Mouse (Mus musculus): ENCODE measurements around the gene Psme2. TPM values are rescaled to one million over a fixed set of nuclear protein-coding genes. Genes with fewer than 3 reads are reported as not detected.

The Psme2 gene
- polyA plus RNA-seq, 1 experiment: 248 TPM

- Histone ChIP-seq H3K27ac (replicated peaks; ENCODE audit: low read depth, low read length) (peak within 1 kb of the TSS; percentile 98), H3K4me1 (ENCODE audit: control insufficient read depth, insufficient read depth, insufficient read length, low read length) (peaks cover 7% of the 10 kb centered on the region), H3K4me3 (ENCODE audit: insufficient read depth, low read depth, low read length) (peak within 1 kb of the TSS; percentile 90)
These were observed 30.5 kb downstream of the Psme2 start, which contains the start of gene A730061H03Rik for GRCm38 (mm10) chr14:55560202-55561073. Gene A730061H03Rik (minus strand): TSS chr14:55560406.

- H3K4me3 ChIP-seq (ENCODE audit: insufficient read depth, low read depth, low read length): peak within 1 kb of the TSS; percentile 90
- H3K4me1 ChIP-seq (ENCODE audit: control insufficient read depth, insufficient read depth, insufficient read length, low read length): peaks cover 7% of the 10 kb centered on the region
- H3K27ac ChIP-seq (replicated peaks; ENCODE audit: low read depth, low read length): peak within 1 kb of the TSS; percentile 98
These were observed 31.1 kb downstream of the Psme2 start, which contains the start of gene Dcaf11 for GRCm38 (mm10) chr14:55559799-55560201. Gene Dcaf11 (plus strand): TSS chr14:55560006.

GRCm38 (mm10) chr14:55558740-55559448, 32.0 kb downstream of the Psme2 start:
- H3K4me3 ChIP-seq (ENCODE audit: insufficient read depth, low read depth, low read length): no peak overlapping the region
- H3K4me1 ChIP-seq (ENCODE audit: control insufficient read depth, insufficient read depth, insufficient read length, low read length): peaks cover 7% of the 10 kb centered on the region
- no peak overlapping the region for H3K27ac ChIP-seq (replicated peaks; ENCODE audit: low read depth, low read length)

- Histone ChIP-seq H3K27ac (replicated peaks; ENCODE audit: low read depth, low read length) (no peak overlapping the region), H3K4me3 (ENCODE audit: insufficient read depth, low read depth, low read length) (no peak overlapping the region)
These were observed 33.3 kb downstream of the Psme2 start for GRCm38 (mm10) chr14:55557587-55557986.

GRCm38 (mm10) chr14:55557003-55557402, 33.9 kb downstream of the Psme2 start:
- Histone ChIP-seq H3K4me1 (ENCODE audit: control insufficient read depth, insufficient read depth, insufficient read length, low read length) (peaks cover 7% of the 10 kb centered on the region), H3K27ac (replicated peaks; ENCODE audit: low read depth, low read length) (no peak overlapping the region; the same call in 1 of the 2 replicates), H3K4me3 (ENCODE audit: insufficient read depth, low read depth, low read length) (no peak overlapping the region)

More at GRCm38 (mm10) chr14:55557587-55557986, 33.3 kb downstream of the Psme2 start:
- peaks cover 7% of the 10 kb centered on the region for H3K4me1 ChIP-seq (ENCODE audit: control insufficient read depth, insufficient read depth, insufficient read length, low read length)

GRCm38 (mm10) chr14:55555788-55556187, 35.1 kb downstream of the Psme2 start:
- Histone ChIP-seq H3K4me3 (ENCODE audit: insufficient read depth, low read depth, low read length) (no peak overlapping the region), H3K4me1 (ENCODE audit: control insufficient read depth, insufficient read depth, insufficient read length, low read length) (no peaks in the 10 kb centered on the region), H3K27ac (replicated peaks; ENCODE audit: low read depth, low read length) (no peak overlapping the region)

GRCm38 (mm10) chr14:55554635-55555034, 36.3 kb downstream of the Psme2 start:
- Histone ChIP-seq H3K27ac (replicated peaks; ENCODE audit: low read depth, low read length) (no peak overlapping the region), H3K4me1 (ENCODE audit: control insufficient read depth, insufficient read depth, insufficient read length, low read length) (no peaks in the 10 kb centered on the region), H3K4me3 (ENCODE audit: insufficient read depth, low read depth, low read length) (no peak overlapping the region)

GRCm38 (mm10) chr14:55551794-55552193, 39.1 kb downstream of the Psme2 start:
- Histone ChIP-seq H3K4me1 (ENCODE audit: control insufficient read depth, insufficient read depth, insufficient read length, low read length) (0 out of 2 replicates have a peak, but pooled peaks cover 3% of the 10 kb centered on the region), H3K4me3 (ENCODE audit: insufficient read depth, low read depth, low read length) (no peak overlapping the region), H3K27ac (replicated peaks; ENCODE audit: low read depth, low read length) (no peak overlapping the region)

GRCm38 (mm10) chr14:55551347-55551746, 39.6 kb downstream of the Psme2 start:
- Histone ChIP-seq H3K4me1 (ENCODE audit: control insufficient read depth, insufficient read depth, insufficient read length, low read length) (0 out of 2 replicates have a peak, but pooled peaks cover 3% of the 10 kb centered on the region), H3K27ac (replicated peaks; ENCODE audit: low read depth, low read length) (no peak overlapping the region), H3K4me3 (ENCODE audit: insufficient read depth, low read depth, low read length) (no peak overlapping the region)

GRCm38 (mm10) chr14:55550191-55550590, 40.7 kb downstream of the Psme2 start:
- H3K4me1 ChIP-seq (ENCODE audit: control insufficient read depth, insufficient read depth, insufficient read length, low read length): 0 out of 2 replicates have a peak, but pooled peaks cover 3% of the 10 kb centered on the region
- no peak overlapping the region for H3K27ac ChIP-seq (replicated peaks; ENCODE audit: low read depth, low read length)
- H3K4me3 ChIP-seq (ENCODE audit: insufficient read depth, low read depth, low read length): no peak overlapping the region

- H3K4me3 ChIP-seq (ENCODE audit: insufficient read depth, low read depth, low read length): no peak overlapping the region
- no peak overlapping the region for H3K27ac ChIP-seq (replicated peaks; ENCODE audit: low read depth, low read length)
- 0 out of 2 replicates have a peak, but pooled peaks cover 3% of the 10 kb centered on the region for H3K4me1 ChIP-seq (ENCODE audit: control insufficient read depth, insufficient read depth, insufficient read length, low read length)
These were observed 46.6 kb downstream of the Psme2 start for GRCm38 (mm10) chr14:55544334-55544733.

- H3K4me3 ChIP-seq (ENCODE audit: insufficient read depth, low read depth, low read length): no peak overlapping the region
- H3K27ac ChIP-seq (replicated peaks; ENCODE audit: low read depth, low read length): no peak overlapping the region
- no peaks in the 10 kb centered on the region for H3K4me1 ChIP-seq (ENCODE audit: control insufficient read depth, insufficient read depth, insufficient read length, low read length)
These were observed 48.6 kb downstream of the Psme2 start for GRCm38 (mm10) chr14:55542268-55542667.

GRCm38 (mm10) chr14:55540787-55541321, 50.1 kb downstream of the Psme2 start:
- peak overlapping the region; percentile 64 for H3K27ac ChIP-seq (replicated peaks; ENCODE audit: low read depth, low read length)
- no peaks in the 10 kb centered on the region for H3K4me1 ChIP-seq (ENCODE audit: control insufficient read depth, insufficient read depth, insufficient read length, low read length)
- H3K4me3 ChIP-seq (ENCODE audit: insufficient read depth, low read depth, low read length): peak overlapping the region; percentile 75

- Histone ChIP-seq H3K4me1 (ENCODE audit: control insufficient read depth, insufficient read depth, insufficient read length, low read length) (no peaks in the 10 kb centered on the region), H3K27ac (replicated peaks; ENCODE audit: low read depth, low read length) (peak within 1 kb of the TSS; percentile 64), H3K4me3 (ENCODE audit: insufficient read depth, low read depth, low read length) (peak within 1 kb of the TSS; percentile 75)
These were observed 50.7 kb downstream of the Psme2 start, which contains the start of gene Pck2 for GRCm38 (mm10) chr14:55540067-55540786. Gene Pck2 (plus strand): TSS chr14:55540266.
